Mouse (Mus musculus) kidney, adult 8-10 months (tissue): ENCODE measurements around the gene Fancc.

Experiments used
- DNase-seq, 2 experiments: peaks; one replicate each; pipeline ENCODE4 v3.0.0; 2022

Fancc gene

DNA sequence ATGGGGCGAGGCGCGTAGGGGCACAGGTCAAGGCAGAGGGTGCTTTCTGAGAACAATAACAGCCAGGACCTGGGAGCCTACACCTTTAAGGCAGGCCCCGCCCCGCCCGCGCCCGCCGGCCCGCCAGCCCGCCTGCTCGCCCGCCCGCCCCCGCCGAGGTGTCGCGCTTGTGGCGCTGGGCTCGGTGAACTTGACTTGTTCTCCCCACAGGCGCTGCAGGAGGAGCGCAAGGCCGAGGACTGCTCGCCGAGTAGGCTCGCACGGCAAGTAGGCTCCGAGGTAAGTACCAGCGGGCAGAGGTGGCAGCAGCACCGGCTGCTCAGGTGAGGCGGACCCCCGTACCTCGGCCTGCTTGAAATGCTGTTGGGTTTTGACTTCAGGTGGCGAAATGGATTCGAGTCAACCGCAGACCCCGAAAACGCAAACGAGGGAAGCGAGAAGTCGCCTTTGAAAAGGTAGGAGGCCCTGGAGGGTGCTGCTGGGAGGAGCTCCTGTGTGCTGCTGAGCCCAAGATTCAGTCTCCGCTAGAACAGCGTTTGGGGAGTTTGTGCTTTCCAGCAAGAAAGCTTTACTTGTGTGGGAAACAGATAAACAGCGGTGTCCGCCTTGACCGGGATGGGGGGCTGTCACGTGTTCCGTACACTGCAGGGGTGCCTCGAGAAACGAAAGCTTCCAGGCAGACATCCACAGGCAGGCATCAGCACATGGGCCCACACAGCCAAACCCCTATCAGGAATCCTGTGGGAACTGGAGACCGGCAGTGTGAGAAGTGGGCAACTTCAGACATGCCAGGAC lies 257.0 kb downstream of the Fancc start:
- peak; percentile 86 to 88 for DNase-seq

DNA sequence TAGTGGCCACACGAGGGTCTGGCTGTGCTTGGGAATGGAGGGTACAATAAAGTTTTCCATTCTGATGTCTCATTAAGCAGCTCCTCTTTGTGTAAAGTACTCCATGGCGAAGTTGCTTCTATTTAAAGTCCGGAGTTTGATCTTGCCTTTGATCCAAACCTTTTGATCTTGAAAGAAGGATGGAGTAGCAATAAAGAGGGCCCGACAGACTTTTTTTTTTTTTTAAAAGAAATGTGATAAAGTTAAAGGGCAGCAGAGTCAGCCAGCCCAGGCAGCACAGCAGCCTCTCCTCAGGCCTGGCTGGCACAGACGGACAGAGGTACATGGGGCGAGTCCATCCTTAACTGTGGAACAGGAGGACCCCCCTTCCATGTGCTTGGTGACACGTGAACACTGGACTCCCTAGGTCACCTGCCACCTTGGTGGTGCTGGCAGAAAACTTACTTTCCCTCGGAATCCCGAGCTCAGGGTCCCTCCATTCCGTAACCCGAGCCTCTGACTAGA lies 257.7 kb downstream of the Fancc start:
- DNase-seq: no peak

DNA sequence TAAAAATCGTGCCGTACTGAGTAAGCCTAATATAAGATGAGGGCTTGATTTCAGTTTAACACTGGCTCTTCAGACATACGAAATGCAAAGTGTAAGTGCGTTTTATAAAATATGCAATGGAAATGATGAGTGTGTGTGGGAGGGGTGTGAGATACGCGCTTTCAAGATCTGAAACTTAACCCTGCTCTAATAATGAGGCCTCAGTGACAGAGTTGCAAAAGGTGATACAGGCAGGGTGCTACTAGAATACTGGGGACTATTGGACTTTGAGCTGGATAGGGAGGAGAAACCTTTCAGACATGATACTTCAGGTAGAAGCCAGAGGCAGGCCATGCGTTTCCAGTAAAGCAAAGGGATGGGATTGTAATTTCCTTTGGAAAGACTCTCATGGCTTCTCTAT lies 259.0 kb downstream of the Fancc start:
- DNase-seq: no peak

DNA sequence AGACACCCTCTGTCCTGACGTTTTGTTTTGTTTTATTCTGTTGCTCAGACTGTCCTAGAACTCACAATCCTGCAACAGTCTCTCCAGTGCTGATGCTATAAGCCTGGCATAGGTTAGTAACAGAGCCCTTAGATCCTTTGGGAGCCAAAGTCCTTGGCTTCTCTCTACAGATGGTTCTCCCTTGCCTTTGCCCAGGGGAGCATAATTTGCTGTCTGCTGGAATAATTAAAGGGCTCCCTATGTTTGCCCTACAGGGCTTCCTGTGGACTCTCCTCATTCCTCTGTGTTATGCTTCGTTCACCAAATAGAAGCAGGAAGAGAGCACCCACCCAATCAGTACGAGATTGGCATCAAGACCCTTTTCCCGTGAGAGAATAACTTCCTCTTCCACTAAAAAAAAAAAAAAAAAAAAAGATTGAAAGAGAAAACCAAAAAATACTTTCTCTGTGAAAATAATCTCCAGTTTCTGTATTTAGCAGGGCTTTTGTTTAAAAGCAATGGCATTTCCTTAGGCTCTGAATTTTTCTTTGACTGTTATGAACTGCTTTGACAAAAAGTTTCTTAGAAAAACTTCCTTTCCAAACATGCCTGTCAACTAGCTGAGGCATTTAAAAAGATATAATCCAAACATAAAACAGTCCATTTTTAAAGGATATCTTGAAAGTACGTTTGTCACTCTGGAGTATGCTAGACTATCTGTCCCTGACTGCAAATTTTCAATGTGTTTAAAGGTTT lies 260.8 kb downstream of the Fancc start:
- DNase-seq: no peak

DNA sequence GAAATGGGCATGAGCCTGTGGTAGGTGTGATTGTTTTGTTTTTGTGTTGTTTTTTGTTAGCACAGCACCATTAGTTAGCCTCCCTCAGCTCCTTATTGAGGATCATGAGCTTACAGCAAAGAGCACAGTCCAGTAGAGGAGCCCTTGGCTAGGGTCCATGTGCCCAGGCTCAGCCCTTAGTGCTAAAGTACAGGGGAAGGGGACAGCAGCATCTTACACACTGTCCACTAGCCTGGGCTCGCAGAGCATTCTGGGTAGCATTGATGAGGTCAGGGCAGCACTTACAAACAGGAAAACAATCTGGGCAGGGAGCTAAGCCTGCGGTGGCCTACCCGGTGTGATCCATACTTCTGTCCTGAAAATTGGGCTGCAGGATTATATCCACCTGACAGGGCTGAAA lies 261.5 kb downstream of the Fancc start:
- peak; percentile 84 to 87 for DNase-seq
